Mouse (Mus musculus): Measurements from ENCODE around the gene Crygs. TPM values are rescaled to one million over a fixed set of nuclear protein-coding genes. Genes with fewer than 3 reads are reported as not detected.

Crygs gene
- polyA plus RNA-seq (2015; fragmentation: Nextera tagmentation; extraction: Ambion mirVana): not detected in 2 replicates

- ATAC-seq (ENCODE audit: insufficient number of reproducible peaks, insufficient read depth, low FRiP score, low TSS enrichment, low read depth): no peak
- Histone ChIP-seq H3K4me3 (no peak within 1 kb of the TSS), H3K27me3 (peaks cover 6% of the 10 kb centered on the region), H3K4me1 (no peaks in the 10 kb centered on the region), H3K4me2 (no peak within 1 kb of the TSS), H3K9me3 (no peaks in the 10 kb centered on the region), H3K36me3 (peaks cover 13% of the 10 kb centered on the region), H3K27ac (no peak within 1 kb of the TSS), H3K9ac (no peak within 1 kb of the TSS)
- 66% methylated on average over 2 of the region's 2 CpGs for WGBS
Observed at GRCm38 (mm10) chr16:22811477-22811876, at the start of gene Crygs. TSS of gene Crygs (minus strand) at chr16:22811577.

- H3K9me3 ChIP-seq: no peaks in the 10 kb centered on the region
- peak within 1 kb of the TSS; percentile 93 for H3K9ac ChIP-seq
- H3K4me3 ChIP-seq: peak within 1 kb of the TSS; percentile 99
- under 1% methylated on average over 61 of the region's 62 CpGs for WGBS
- no peaks in the 10 kb centered on the region for H3K27me3 ChIP-seq
- peaks cover 13% of the 10 kb centered on the region for H3K4me1 ChIP-seq
- peak within 1 kb of the TSS; percentile 75 for H3K27ac ChIP-seq
- ATAC-seq (ENCODE audit: insufficient number of reproducible peaks, insufficient read depth, low FRiP score, low TSS enrichment, low read depth): peak; percentile 98
- peaks cover 5% of the 10 kb centered on the region for H3K36me3 ChIP-seq
- H3K4me2 ChIP-seq: peak within 1 kb of the TSS; percentile 88
Observed at GRCm38 (mm10) chr16:22857431-22858113, 46.2 kb upstream of the Crygs start, which contains the start of the genes Tbccd1 and Dnajb11. TSS of gene Tbccd1 (minus strand) at chr16:22857669. TSS of gene Dnajb11 (plus strand) at chr16:22857845.

DNA sequence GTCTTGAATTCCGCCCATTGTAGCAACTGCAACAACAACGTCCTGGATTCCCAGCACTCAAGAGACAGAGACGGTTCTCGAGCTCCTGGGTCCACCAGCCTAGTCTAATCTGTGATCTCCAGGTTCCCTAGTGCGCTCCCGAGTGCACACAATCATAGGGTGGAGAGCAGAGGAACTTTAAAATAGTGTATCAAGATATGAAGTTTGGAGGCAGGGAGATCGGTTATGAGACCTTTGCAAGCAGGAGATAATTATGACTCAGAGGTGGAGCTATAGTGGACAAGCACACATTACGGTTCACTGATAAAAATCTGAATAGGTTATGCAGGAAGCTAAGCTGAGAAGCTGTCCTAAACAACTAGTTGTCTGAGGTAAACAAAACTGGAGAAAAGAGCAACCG, 45.4 kb upstream of the Crygs start:
- no peaks in the 10 kb centered on the region for H3K27me3 ChIP-seq
- 13% methylated on average over 9 of the region's 9 CpGs for WGBS
- H3K9ac ChIP-seq: peak overlapping the region; percentile 74
- H3K27ac ChIP-seq: 0 out of 2 replicates have a peak overlapping the region, but pooled peaks have one; percentile 75
- peak overlapping the region; percentile 88 for H3K4me2 ChIP-seq
- H3K4me3 ChIP-seq: peak overlapping the region; percentile 99
- H3K36me3 ChIP-seq: peaks cover 5% of the 10 kb centered on the region
- no peak for ATAC-seq (ENCODE audit: insufficient number of reproducible peaks, insufficient read depth, low FRiP score, low TSS enrichment, low read depth)
- H3K4me1 ChIP-seq: peaks cover 13% of the 10 kb centered on the region
- no peaks in the 10 kb centered on the region for H3K9me3 ChIP-seq

GRCm38 (mm10) chr16:22852709-22853108, 41.3 kb upstream of the Crygs start:
- no peak overlapping the region for H3K9ac ChIP-seq
- H3K27me3 ChIP-seq: no peaks in the 10 kb centered on the region
- no peak overlapping the region for H3K27ac ChIP-seq
- peaks cover 5% of the 10 kb centered on the region for H3K4me1 ChIP-seq
- ATAC-seq (ENCODE audit: insufficient number of reproducible peaks, insufficient read depth, low FRiP score, low TSS enrichment, low read depth): no peak
- peaks cover 5% of the 10 kb centered on the region for H3K36me3 ChIP-seq
- H3K4me3 ChIP-seq: no peak overlapping the region
- WGBS: 94% methylated on average over 4 of the region's 4 CpGs
- H3K9me3 ChIP-seq: no peaks in the 10 kb centered on the region
- H3K4me2 ChIP-seq: no peak overlapping the region

GRCm38 (mm10) chr16:22848331-22848730, 37.0 kb upstream of the Crygs start:
- Histone ChIP-seq H3K4me3 (no peak overlapping the region), H3K27me3 (no peaks in the 10 kb centered on the region), H3K36me3 (no peaks in the 10 kb centered on the region; the same call in 1 of the 2 replicates), H3K9me3 (no peaks in the 10 kb centered on the region), H3K4me2 (no peak overlapping the region), H3K4me1 (0 out of 2 replicates have a peak, but pooled peaks cover 4% of the 10 kb centered on the region), H3K9ac (no peak overlapping the region), H3K27ac (no peak overlapping the region)
- no peak for ATAC-seq (ENCODE audit: insufficient number of reproducible peaks, insufficient read depth, low FRiP score, low TSS enrichment, low read depth)
- WGBS: 87% methylated on average over 1 of the region's 1 CpGs

GRCm38 (mm10) chr16:22847686-22848085, 36.3 kb upstream of the Crygs start:
- Histone ChIP-seq H3K4me2 (no peak overlapping the region), H3K9me3 (no peaks in the 10 kb centered on the region), H3K27ac (no peak overlapping the region), H3K9ac (no peak overlapping the region), H3K4me1 (0 out of 2 replicates have a peak, but pooled peaks cover 4% of the 10 kb centered on the region), H3K4me3 (no peak overlapping the region), H3K27me3 (no peaks in the 10 kb centered on the region), H3K36me3 (no peaks in the 10 kb centered on the region)
- ATAC-seq (ENCODE audit: insufficient number of reproducible peaks, insufficient read depth, low FRiP score, low TSS enrichment, low read depth): no peak
- WGBS: 86% methylated on average over 1 of the region's 1 CpGs

DNA sequence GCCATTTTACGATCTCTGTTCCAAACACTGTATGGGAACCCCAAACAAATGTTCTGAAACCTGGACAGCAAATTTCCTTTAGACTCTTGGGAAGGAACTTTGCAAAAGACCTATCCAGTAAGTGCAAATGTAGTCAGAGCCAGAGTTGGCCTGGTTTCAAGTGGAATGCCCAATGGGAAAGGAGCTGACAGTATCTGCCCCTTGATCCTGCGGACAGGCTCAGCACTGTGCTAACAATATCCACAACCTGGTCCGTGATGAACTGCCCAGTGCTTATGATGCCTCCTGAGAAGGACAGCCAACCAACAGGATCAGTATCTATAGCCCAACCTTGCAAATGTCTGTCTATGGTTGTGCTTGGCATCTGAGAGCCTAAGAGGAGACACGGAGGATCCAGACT, 34.1 kb upstream of the Crygs start:
- ATAC-seq (ENCODE audit: insufficient number of reproducible peaks, insufficient read depth, low FRiP score, low TSS enrichment, low read depth): no peak
- Histone ChIP-seq H3K9ac (no peak overlapping the region), H3K4me1 (0 out of 2 replicates have a peak, but pooled peaks cover 4% of the 10 kb centered on the region), H3K4me2 (no peak overlapping the region), H3K36me3 (peaks cover under 1% of the 10 kb centered on the region; the same call in 1 of the 2 replicates), H3K27me3 (no peaks in the 10 kb centered on the region), H3K4me3 (no peak overlapping the region), H3K9me3 (no peaks in the 10 kb centered on the region), H3K27ac (no peak overlapping the region)
- 91% methylated on average over 4 of the region's 4 CpGs for WGBS

- H3K9ac ChIP-seq: peak overlapping the region; percentile 81
- H3K27ac ChIP-seq: peak overlapping the region; percentile 41
- peak overlapping the region; percentile 91 for H3K4me2 ChIP-seq
- 0 out of 2 replicates have a peak, but pooled peaks cover 4% of the 10 kb centered on the region for H3K4me1 ChIP-seq
- peaks cover 4% of the 10 kb centered on the region; the same call in 1 of the 2 replicates for H3K36me3 ChIP-seq
- WGBS: 67% methylated on average over 5 of the region's 5 CpGs
- H3K4me3 ChIP-seq: peak overlapping the region; percentile 58
- ATAC-seq (ENCODE audit: insufficient number of reproducible peaks, insufficient read depth, low FRiP score, low TSS enrichment, low read depth): no peak
- H3K9me3 ChIP-seq: no peaks in the 10 kb centered on the region
- H3K27me3 ChIP-seq: no peaks in the 10 kb centered on the region
Observed at GRCm38 (mm10) chr16:22844834-22845233, 33.5 kb upstream of the Crygs start.

DNA sequence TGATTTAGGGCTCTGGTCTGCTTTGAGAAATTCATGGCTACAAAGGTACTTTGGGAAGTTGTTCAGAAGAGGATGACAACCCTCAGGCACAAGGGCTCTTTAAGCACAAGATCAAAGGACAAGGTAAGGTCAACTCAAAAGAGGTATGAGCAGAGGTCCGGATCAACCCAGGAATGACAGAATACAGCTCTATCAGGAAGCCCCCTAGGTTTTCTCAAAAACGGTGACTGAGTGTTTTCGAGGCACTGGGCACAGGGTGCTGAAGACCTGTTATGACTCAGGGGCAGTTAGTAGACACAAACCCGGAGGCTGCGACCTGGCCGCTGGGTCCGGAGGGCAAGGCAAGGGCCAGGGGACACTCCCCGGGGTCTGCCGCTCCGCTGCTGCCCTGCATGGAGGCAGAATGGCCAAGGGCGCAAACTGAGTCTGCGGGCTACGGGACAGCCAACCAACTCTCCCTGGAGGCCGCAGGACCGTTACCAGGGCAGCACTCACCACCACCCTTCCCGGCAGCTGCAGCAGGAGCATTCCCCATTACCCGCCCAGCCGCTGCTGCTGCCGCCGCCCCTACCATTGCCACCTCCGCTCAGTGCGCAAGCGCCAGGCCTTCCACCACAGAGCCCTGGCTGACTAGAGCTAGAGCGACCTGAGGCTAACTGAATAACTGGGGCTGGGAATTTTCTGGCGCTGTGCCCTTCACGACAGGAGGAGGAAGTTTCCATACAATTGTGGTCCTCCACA, 32.9 kb upstream of the Crygs start:
- no peaks in the 10 kb centered on the region for H3K9me3 ChIP-seq
- 6% methylated on average over 26 of the region's 26 CpGs for WGBS
- ATAC-seq (ENCODE audit: insufficient number of reproducible peaks, insufficient read depth, low FRiP score, low TSS enrichment, low read depth): peak; percentile 92
- H3K36me3 ChIP-seq: peaks cover 4% of the 10 kb centered on the region; the same call in 1 of the 2 replicates
- H3K4me2 ChIP-seq: peak overlapping the region; percentile 91
- peak overlapping the region; percentile 58 for H3K4me3 ChIP-seq
- no peaks in the 10 kb centered on the region for H3K27me3 ChIP-seq
- 0 out of 2 replicates have a peak, but pooled peaks cover 4% of the 10 kb centered on the region for H3K4me1 ChIP-seq
- peak overlapping the region; percentile 81 for H3K9ac ChIP-seq
- H3K27ac ChIP-seq: peak overlapping the region; percentile 41

DNA sequence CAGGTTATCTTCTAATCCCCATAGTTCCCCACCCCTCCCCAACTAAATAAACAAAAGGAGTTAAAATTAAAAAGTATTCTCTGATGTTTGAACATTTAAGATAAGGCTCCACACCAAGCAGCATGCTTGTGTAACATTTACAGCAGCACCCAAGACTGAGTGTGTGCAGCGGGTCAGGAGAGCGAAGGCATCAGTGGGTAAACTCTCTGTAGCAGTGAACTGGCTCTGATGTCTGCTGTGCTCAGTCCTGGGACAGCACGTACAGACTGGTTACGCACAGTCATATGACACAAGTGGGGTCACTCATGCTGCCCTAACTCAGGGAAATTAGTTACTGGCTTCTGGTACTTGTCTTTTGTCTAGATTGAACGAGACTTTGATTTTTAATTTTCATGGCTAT, 31.5 kb upstream of the Crygs start:
- 87% methylated on average over 5 of the region's 5 CpGs for WGBS
- no peaks in the 10 kb centered on the region for H3K27me3 ChIP-seq
- no peaks in the 10 kb centered on the region for H3K9me3 ChIP-seq
- H3K9ac ChIP-seq: no peak overlapping the region
- peaks cover 12% of the 10 kb centered on the region; the same call in 1 of the 2 replicates for H3K36me3 ChIP-seq
- H3K4me3 ChIP-seq: no peak overlapping the region
- no peak overlapping the region for H3K4me2 ChIP-seq
- H3K27ac ChIP-seq: no peak overlapping the region
- 0 out of 2 replicates have a peak, but pooled peaks cover 4% of the 10 kb centered on the region for H3K4me1 ChIP-seq
- no peak for ATAC-seq (ENCODE audit: insufficient number of reproducible peaks, insufficient read depth, low FRiP score, low TSS enrichment, low read depth)

GRCm38 (mm10) chr16:22839146-22839857, 27.9 kb upstream of the Crygs start:
- H3K4me1 ChIP-seq: 0 out of 2 replicates have a peak, but pooled peaks cover 4% of the 10 kb centered on the region
- no peak overlapping the region for H3K27ac ChIP-seq
- no peak overlapping the region for H3K4me2 ChIP-seq
- H3K9ac ChIP-seq: no peak overlapping the region
- 85% methylated on average over 3 of the region's 3 CpGs for WGBS
- H3K27me3 ChIP-seq: no peaks in the 10 kb centered on the region
- no peaks in the 10 kb centered on the region for H3K9me3 ChIP-seq
- H3K4me3 ChIP-seq: no peak overlapping the region
- ATAC-seq (ENCODE audit: insufficient number of reproducible peaks, insufficient read depth, low FRiP score, low TSS enrichment, low read depth): no peak
- H3K36me3 ChIP-seq: peaks cover 36% of the 10 kb centered on the region; the same call in 1 of the 2 replicates

Data from embryonic facial prominence, embryonic 13.5 days (tissue).